Mouse (Mus musculus): ENCODE measurements around the gene Foxp1.

Gene Foxp1

GRCm38 (mm10) chr6:99053111-99053510 lies 469.4 kb downstream of the Foxp1 start:
- in situ Hi-C loops (cut with MboI) = no loop called here

- in situ Hi-C loops (cut with MboI) = no loop called here
Measured at GRCm38 (mm10) chr6:99051724-99052123, 470.8 kb downstream of the Foxp1 start.

- in situ Hi-C loops (cut with MboI) = no loop called here
Measured at GRCm38 (mm10) chr6:99050288-99051006, 472.1 kb downstream of the Foxp1 start.

- in situ Hi-C loops (cut with MboI) = no loop called here
Measured at GRCm38 (mm10) chr6:99047322-99047721, 475.2 kb downstream of the Foxp1 start.

- in situ Hi-C loops (cut with MboI) = no loop called here
Measured at GRCm38 (mm10) chr6:99045845-99046788, 476.4 kb downstream of the Foxp1 start.

- in situ Hi-C loops (cut with MboI) = no loop called here
Measured at GRCm38 (mm10) chr6:99043932-99044664, 478.4 kb downstream of the Foxp1 start.

GRCm38 (mm10) chr6:99043226-99043625 lies 479.3 kb downstream of the Foxp1 start:
- in situ Hi-C loops (cut with MboI) = no loop called here

GRCm38 (mm10) chr6:99042175-99042954 lies 480.2 kb downstream of the Foxp1 start:
- in situ Hi-C loops (cut with MboI) = no loop called here

- in situ Hi-C loops (cut with MboI) = no loop called here
Measured at GRCm38 (mm10) chr6:99038977-99039376, 483.5 kb downstream of the Foxp1 start.

- in situ Hi-C loops (cut with MboI) = no loop called here
Measured at GRCm38 (mm10) chr6:99035459-99036375, 486.8 kb downstream of the Foxp1 start.

- in situ Hi-C loops (cut with MboI) = no loop called here
Measured at GRCm38 (mm10) chr6:99033062-99033461, 489.5 kb downstream of the Foxp1 start.

- in situ Hi-C loops (cut with MboI) = no loop called here
Measured at GRCm38 (mm10) chr6:99031321-99031903, 491.1 kb downstream of the Foxp1 start.

GRCm38 (mm10) chr6:99030251-99030650 lies 492.3 kb downstream of the Foxp1 start:
- in situ Hi-C loops (cut with MboI) = no loop called here

GRCm38 (mm10) chr6:99029438-99029837 lies 493.1 kb downstream of the Foxp1 start:
- in situ Hi-C loops (cut with MboI) = no loop called here

- in situ Hi-C loops (cut with MboI) = no loop called here
Measured at GRCm38 (mm10) chr6:99028989-99029305, 493.6 kb downstream of the Foxp1 start.

- in situ Hi-C loops (cut with MboI) = no loop called here
Measured at GRCm38 (mm10) chr6:99028161-99028988, 494.1 kb downstream of the Foxp1 start.

- in situ Hi-C loops (cut with MboI) = no loop called here
Measured at GRCm38 (mm10) chr6:99027542-99028160, 494.9 kb downstream of the Foxp1 start.

- in situ Hi-C loops (cut with MboI) = no loop called here
Measured at GRCm38 (mm10) chr6:99026635-99027541, 495.6 kb downstream of the Foxp1 start.

All from mature B cell (primary cell).